Mouse (Mus musculus) kidney, postnatal 0 days (tissue): ENCODE measurements around the gene Srd5a2. TPM values are rescaled to one million over a fixed set of nuclear protein-coding genes. Genes with fewer than 3 reads are reported as not detected.

Experiments used
- ATAC-seq: fragments of 200-750 bp; cut with Nextera tagmentation; replicated peaks from 2 replicates; pipeline ENCODE4 v1.8.0; 2017; ENCODE audit warnings: low read depth, moderate number of reproducible peaks, moderate TSS enrichment, moderate library complexity; ENCODE audit not compliant: low FRiP score
- DNase-seq: peaks from one replicate; pipeline ENCODE4 v3.0.0-alpha.2; 2016; ENCODE audit warnings: low spot score
- H3K27ac ChIP-seq: fragments of 300-500 bp; sonication (generic); 2 replicates; pipeline ENCODE4 v1.5.1; 2014; ENCODE audit warnings: mild to moderate bottlenecking
- H3K27me3 ChIP-seq: fragments of 300-500 bp; sonication (generic); 2 replicates; pipeline ENCODE4 v1.6.1; 2014; ENCODE audit warnings: low read length, mixed read lengths; ENCODE audit not compliant: insufficient read depth
- H3K36me3 ChIP-seq: fragments of 300-500 bp; sonication (generic); 2 replicates; pipeline ENCODE4 v1.6.1; 2014; ENCODE audit warnings: low read length, mixed read lengths; ENCODE audit not compliant: insufficient read depth
- H3K4me1 ChIP-seq: fragments of 300-500 bp; sonication (generic); replicated peaks from 2 replicates; pipeline ENCODE4 v1.6.1; 2014; ENCODE audit warnings: antibody characterized with exemption, low read length, mixed read lengths; ENCODE audit not compliant: insufficient read depth
- H3K4me2 ChIP-seq: fragments of 300-500 bp; sonication (generic); 2 replicates; pipeline ENCODE4 v1.6.1; 2014; ENCODE audit warnings: mild to moderate bottlenecking, low read length, moderate library complexity, mixed read lengths
- H3K4me3 ChIP-seq: fragments of 300-500 bp; sonication (generic); replicated peaks from 2 replicates; pipeline ENCODE4 v1.5.1; 2014; ENCODE audit warnings: low read depth, low read length
- H3K9ac ChIP-seq: fragments of 300-500 bp; sonication (generic); 2 replicates; pipeline ENCODE4 v1.6.1; 2014; ENCODE audit warnings: low read depth, low read length
- H3K9me3 ChIP-seq: fragments of 300-500 bp; sonication (generic); replicated peaks from 2 replicates; pipeline ENCODE4 v1.6.1; 2016; ENCODE audit warnings: low read length, inconsistent platforms, mixed read lengths
- CTCF ChIP-seq: IDR thresholded peaks from 2 replicates; pipeline ENCODE4 v1.5.1; 2016; ENCODE audit warnings: antibody characterized with exemption, low read depth, mild to moderate bottlenecking, moderate library complexity
- WGBS: fragments of 180-500 bp; shearing (Covaris S2); extraction: QIAGEN DNeasy Blood & Tissue Kit; methylation state at CpG from one replicate; pipeline ENCODE4 v1.1.7; 2014; 5-methylcytosine and 5-hydroxymethylcytosine counted together
- polyA plus RNA-seq: library from polyadenylated mRNA; unstranded; fragments of >200 nt; fragmentation: Nextera tagmentation; extraction: Ambion mirVana; gene quantifications from 2 replicates; pipeline ENCODE4 v1.2.1, GENCODE M21; 2015

The Srd5a2 gene
- 0.08 and 0.22 TPM in 2 replicates for polyA plus RNA-seq

DNA sequence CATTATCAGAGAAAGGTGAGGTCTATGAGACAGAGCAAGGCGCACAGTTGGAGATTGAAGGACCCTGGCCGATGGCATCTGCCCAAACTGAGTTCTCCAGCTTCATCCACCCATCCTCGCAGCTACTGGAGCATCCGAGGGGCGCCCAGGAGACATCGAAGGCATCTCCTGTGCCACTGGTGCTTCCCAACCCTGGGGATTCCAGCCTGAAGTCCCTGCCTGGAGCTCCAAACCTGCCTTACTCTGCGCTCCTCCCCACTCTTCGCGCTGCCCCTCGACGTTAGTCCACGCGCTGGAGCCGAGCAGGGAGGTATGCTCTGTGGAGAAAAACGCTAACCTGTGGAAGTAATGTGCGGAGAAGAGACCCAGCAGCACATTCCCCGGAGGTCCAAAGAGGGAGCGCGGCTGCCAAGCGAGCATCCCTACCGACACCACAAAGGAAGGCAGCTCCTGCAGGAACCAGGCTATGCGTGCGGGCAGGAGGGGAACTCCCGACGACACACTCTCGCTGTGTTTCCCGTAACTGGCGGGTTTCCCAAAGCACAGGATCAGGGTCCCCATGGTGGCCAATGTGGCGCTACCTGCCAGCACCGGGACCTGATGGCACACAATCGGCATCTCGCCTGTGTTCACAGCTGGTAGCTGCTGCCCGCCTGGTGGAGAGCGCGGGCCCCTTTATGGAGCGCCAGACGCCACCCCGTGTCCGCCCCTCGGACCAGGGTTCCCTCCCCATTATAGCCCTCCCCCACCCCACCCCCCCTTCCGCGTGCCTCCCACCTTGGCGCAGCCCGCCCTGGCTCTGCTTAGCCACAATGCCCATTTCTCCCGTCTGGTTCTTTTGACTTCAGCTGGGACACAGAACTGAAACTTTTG lies at the start of gene Srd5a2:
Gene Srd5a2, minus strand, starts transcription at position 707 of the 873 bp plus-strand sequence.
- peaks cover 39% of the 10 kb centered on the region for H3K27me3 ChIP-seq
- peak within 1 kb of the TSS; percentile 22 for H3K4me3 ChIP-seq
- TF ChIP-seq CTCF, result no peak
- DNase-seq (no peak), ATAC-seq (no peak)
- no peaks in the 10 kb centered on the region; the same call in 1 of the 2 replicates for H3K9me3 ChIP-seq
- H3K36me3 ChIP-seq, result no peaks in the 10 kb centered on the region
- no peak within 1 kb of the TSS for H3K27ac ChIP-seq
- H3K9ac ChIP-seq, result no peak within 1 kb of the TSS
- WGBS, result under 1% methylated on average over 45 of the region's 45 CpGs
- peaks cover 8% of the 10 kb centered on the region; the same call in 1 of the 2 replicates for H3K4me1 ChIP-seq
- peak within 1 kb of the TSS; percentile 50 for H3K4me2 ChIP-seq

GRCm38 (mm10) chr17:74088886-74089678 lies 41.4 kb upstream of the Srd5a2 start:
- DNase-seq, result peak; percentile 7
- Histone ChIP-seq H3K36me3 (no peaks in the 10 kb centered on the region), H3K4me2 (no peak overlapping the region), H3K4me1 (no peaks in the 10 kb centered on the region), H3K27ac (no peak overlapping the region), H3K27me3 (no peaks in the 10 kb centered on the region), H3K4me3 (no peak overlapping the region), H3K9ac (no peak overlapping the region), H3K9me3 (no peaks in the 10 kb centered on the region)
- 76% methylated on average over 5 of the region's 5 CpGs for WGBS
- ATAC-seq, result no peak
- no peak for TF ChIP-seq CTCF

DNA sequence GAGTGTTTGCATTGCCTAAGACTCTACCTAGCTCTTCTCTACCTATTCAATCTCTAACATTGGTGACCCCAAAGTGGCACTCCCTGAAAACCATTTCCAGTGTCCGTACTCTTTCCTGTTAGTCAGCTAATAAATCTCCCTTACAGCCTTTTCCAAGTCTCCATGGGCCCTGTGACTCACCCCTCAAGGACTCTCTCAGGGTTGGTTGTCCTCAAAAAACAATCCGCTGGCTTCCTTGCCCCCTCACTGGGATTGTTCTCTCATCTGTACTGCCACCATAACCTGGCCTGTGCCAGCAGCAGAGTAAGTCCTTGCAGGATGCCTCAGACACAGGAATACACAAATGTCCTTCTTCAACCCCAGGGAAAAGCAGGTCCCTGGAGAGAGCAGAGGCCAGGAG lies 40.3 kb upstream of the Srd5a2 start:
- no peak for ATAC-seq
- TF ChIP-seq CTCF, result no peak
- 44% methylated on average over 2 of the region's 2 CpGs for WGBS

DNA sequence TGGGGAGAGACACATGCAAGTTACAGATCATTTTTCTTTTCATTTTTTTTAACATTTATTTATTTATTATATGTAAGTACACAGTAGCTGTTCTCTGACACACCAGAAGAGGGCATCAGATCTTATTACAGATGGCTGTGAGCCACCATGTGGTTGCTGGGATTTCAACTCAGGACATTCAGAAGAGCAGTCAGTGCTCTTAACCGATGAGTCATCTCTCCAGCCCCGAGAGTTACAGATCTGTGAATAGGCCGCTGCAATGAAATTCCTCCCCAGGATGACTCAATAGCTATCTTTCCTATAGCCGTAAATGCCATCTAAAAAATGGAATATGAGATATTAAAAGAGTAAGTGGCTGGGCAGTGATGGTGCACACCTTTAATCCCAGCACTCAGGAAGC lies 35.7 kb upstream of the Srd5a2 start:
- DNase-seq (no peak), ATAC-seq (no peak)
- no peaks in the 10 kb centered on the region for H3K4me1 ChIP-seq
- 84% methylated on average over 4 of the region's 4 CpGs for WGBS
- no peak overlapping the region for H3K9ac ChIP-seq
- no peak overlapping the region for H3K27ac ChIP-seq
- no peaks in the 10 kb centered on the region for H3K9me3 ChIP-seq
- TF ChIP-seq CTCF, result no peak
- H3K27me3 ChIP-seq, result no peaks in the 10 kb centered on the region
- H3K36me3 ChIP-seq, result no peaks in the 10 kb centered on the region
- no peak overlapping the region for H3K4me3 ChIP-seq
- H3K4me2 ChIP-seq, result no peak overlapping the region

More for the DNA sequence above, 40.3 kb upstream of the Srd5a2 start:
- no peak overlapping the region for H3K9ac ChIP-seq
- no peaks in the 10 kb centered on the region for H3K27me3 ChIP-seq
- H3K4me1 ChIP-seq, result no peaks in the 10 kb centered on the region
- H3K36me3 ChIP-seq, result no peaks in the 10 kb centered on the region
- no peak overlapping the region for H3K4me3 ChIP-seq
- no peaks in the 10 kb centered on the region for H3K9me3 ChIP-seq
- no peak overlapping the region for H3K4me2 ChIP-seq
- DNase-seq, result no peak
- no peak overlapping the region for H3K27ac ChIP-seq

- Histone ChIP-seq H3K27me3 (no peaks in the 10 kb centered on the region), H3K4me2 (no peak overlapping the region), H3K4me1 (no peaks in the 10 kb centered on the region), H3K9me3 (no peaks in the 10 kb centered on the region), H3K4me3 (no peak overlapping the region), H3K9ac (no peak overlapping the region), H3K36me3 (no peaks in the 10 kb centered on the region), H3K27ac (no peak overlapping the region)
- 71% methylated on average over 6 of the region's 6 CpGs for WGBS
- ATAC-seq (peak; percentile 36; the same call in 1 of the 2 replicates), DNase-seq (peak; percentile 2)
- no peak for TF ChIP-seq CTCF
Measured at GRCm38 (mm10) chr17:74080076-74080615, 32.4 kb upstream of the Srd5a2 start.
